ENCODE assay signal across 18 mouse cellular contexts in the genomic region with DNA sequence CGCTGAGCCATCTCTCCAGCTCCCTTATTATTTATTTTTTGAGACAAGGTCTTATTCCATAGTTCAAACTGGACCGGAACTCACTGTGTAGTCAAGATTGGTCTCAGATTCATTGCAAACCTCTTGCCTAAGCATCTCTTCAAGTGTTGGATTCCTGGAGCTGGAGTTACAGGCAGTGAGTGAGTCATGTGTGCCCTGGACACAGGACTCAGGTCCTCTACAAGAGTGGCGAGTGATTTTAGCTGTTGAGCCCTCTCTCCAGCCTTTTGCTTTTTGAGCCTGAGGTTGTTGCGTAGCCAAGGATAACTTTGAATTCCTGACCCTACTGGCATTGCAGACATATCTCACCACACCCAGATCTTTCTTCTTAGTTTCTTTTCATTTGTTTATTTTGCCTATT. TPM values are rescaled to one million over a fixed set of nuclear protein-coding genes. Genes with fewer than 3 reads are reported as not detected.
"Had no signal": no experiment of that assay in that cellular context is flagged by ENCODE, and none has a peak within 500 bp of the region (broad histone marks: within the 10 kb centered on the region; RNA-seq: fewer than 3 reads in every experiment).

No protein-coding gene starts in this region.

- H3K9ac ChIP-seq: liver, embryonic 14.5 days; lung, embryonic 14.5 days; midbrain, embryonic 13.5 days; midbrain, embryonic 15.5 days; neural tube, embryonic 12.5 days; stomach, embryonic 15.5 days had no signal

- H3K27me3 ChIP-seq: midbrain, embryonic 13.5 days; midbrain, embryonic 15.5 days; neural tube, embryonic 12.5 days; stomach, embryonic 15.5 days had no signal

- H3K4me1 ChIP-seq: midbrain, embryonic 15.5 days; stomach, embryonic 15.5 days had no signal

- ATAC-seq: midbrain, embryonic 13.5 days; midbrain, embryonic 15.5 days had no signal

- H3K27ac ChIP-seq: liver, embryonic 14.5 days; midbrain, embryonic 13.5 days; midbrain, embryonic 15.5 days; neural tube, embryonic 12.5 days; stomach, embryonic 15.5 days; stomach, postnatal 0 days had no signal

- H3K4me3 ChIP-seq: megakaryocyte, embryonic 14.5 days; midbrain, embryonic 13.5 days; midbrain, embryonic 15.5 days; neural tube, embryonic 12.5 days; stomach, embryonic 15.5 days had no signal

- H3K4me2 ChIP-seq: lung, embryonic 14.5 days; midbrain, embryonic 13.5 days; midbrain, embryonic 15.5 days; neural tube, embryonic 12.5 days; stomach, embryonic 15.5 days had no signal

- H3K9me3 ChIP-seq: megakaryocyte, embryonic 14.5 days; midbrain, embryonic 13.5 days; midbrain, embryonic 15.5 days; neural tube, embryonic 12.5 days; stomach, embryonic 15.5 days had no signal

- DNase-seq: lung, adult 18-20 months; lung, embryonic 14.5 days; lung, postnatal 14 days; lung, postnatal 4 days; right cerebral cortex, postnatal 14 days; thymus, adult 2 months; thymus, postnatal 25 days; thymus, postnatal 4 days had no signal

- H3K36me3 ChIP-seq: midbrain, embryonic 13.5 days; midbrain, embryonic 15.5 days; neural tube, embryonic 12.5 days; stomach, embryonic 15.5 days had no signal

RNA-seq across cellular contexts. Expression of a gene that starts 47.1 kb away (rescaled TPM):
- total RNA-seq: monocyte, adult 5-6 weeks; neutrophil, adult 5-6 weeks had no signal
- polyA plus RNA-seq: lung, embryonic 14.5 days; lung, embryonic 16.5 days; stomach, postnatal 0 days had no signal
